Mouse (Mus musculus) ES-Bruce4 (cell line): Measurements from ENCODE around the gene Lrrc9.

Experiments
- CTCF ChIP-seq: IDR thresholded peaks from one replicate; pipeline ENCODE4 v1.8.1; 2011; ENCODE audit warnings: low read depth, low read length
- EP300 ChIP-seq: IDR thresholded peaks from 2 replicates; pipeline ENCODE4 v1.6.1; 2011; ENCODE audit warnings: low read depth, low read length; ENCODE audit not compliant: insufficient read depth
- POLR2A ChIP-seq: IDR thresholded peaks from one replicate; pipeline ENCODE4 v1.8.1; 2011; ENCODE audit warnings: low read length; ENCODE audit not compliant: insufficient read depth

- no peak for TF ChIP-seq POLR2A
- TF ChIP-seq CTCF = no peak
- no peak for TF ChIP-seq EP300
Observed at GRCm38 (mm10) chr12:72519855-72520254, 78.2 kb downstream of the Lrrc9 start.
